Mouse (Mus musculus) cerebral cortex, adult 2 months (tissue): ENCODE data around the gene Aldh16a1.

Experiments
- WGBS: fragments of 180-500 bp; shearing (Covaris S2); methylation state at CpG from one replicate; pipeline ENCODE4 v1.1.7; 2018; 5-methylcytosine and 5-hydroxymethylcytosine counted together

Aldh16a1 gene

GRCm38 (mm10) chr7:45154096-45154992, at the start of gene Aldh16a1, which contains the start of gene Pih1d1:
Aldh16a1 (minus strand) TSS chr7:45154584.
Pih1d1 (plus strand) TSS chr7:45154303.
- 3% methylated on average over 69 of the region's 69 CpGs for WGBS

- 30% methylated on average over 10 of the region's 10 CpGs for WGBS
Observed at GRCm38 (mm10) chr7:45202654-45203053, 48.3 kb upstream of the Aldh16a1 start.

- 49% methylated on average over 11 of the region's 11 CpGs for WGBS
Observed at GRCm38 (mm10) chr7:45198961-45199360, 44.6 kb upstream of the Aldh16a1 start.

- WGBS: 14% methylated on average over 5 of the region's 5 CpGs
Observed at GRCm38 (mm10) chr7:45198435-45198834, 44.1 kb upstream of the Aldh16a1 start.

GRCm38 (mm10) chr7:45196994-45197393, 42.6 kb upstream of the Aldh16a1 start:
- 53% methylated on average over 5 of the region's 5 CpGs for WGBS

GRCm38 (mm10) chr7:45196176-45196535, 41.8 kb upstream of the Aldh16a1 start:
- 88% methylated on average over 4 of the region's 4 CpGs for WGBS

GRCm38 (mm10) chr7:45195341-45196175, 41.2 kb upstream of the Aldh16a1 start:
- 80% methylated on average over 13 of the region's 13 CpGs for WGBS

GRCm38 (mm10) chr7:45193871-45194785, 39.7 kb upstream of the Aldh16a1 start:
- 67% methylated on average over 17 of the region's 17 CpGs for WGBS

- WGBS: 55% methylated on average over 5 of the region's 5 CpGs
Observed at GRCm38 (mm10) chr7:45193406-45193805, 39.0 kb upstream of the Aldh16a1 start.

- WGBS: 82% methylated on average over 7 of the region's 7 CpGs
Observed at GRCm38 (mm10) chr7:45192585-45193310, 38.4 kb upstream of the Aldh16a1 start.

- 42% methylated on average over 8 of the region's 8 CpGs for WGBS
Observed at GRCm38 (mm10) chr7:45191803-45192363, 37.5 kb upstream of the Aldh16a1 start.

GRCm38 (mm10) chr7:45191161-45191560, 36.8 kb upstream of the Aldh16a1 start:
- WGBS: 70% methylated on average over 2 of the region's 2 CpGs

- 57% methylated on average over 6 of the region's 6 CpGs for WGBS
Observed at GRCm38 (mm10) chr7:45190186-45190585, 35.8 kb upstream of the Aldh16a1 start.

GRCm38 (mm10) chr7:45189600-45189999, 35.2 kb upstream of the Aldh16a1 start:
- 36% methylated on average over 16 of the region's 16 CpGs for WGBS

- WGBS: 70% methylated on average over 7 of the region's 7 CpGs
Observed at GRCm38 (mm10) chr7:45185921-45186320, 31.5 kb upstream of the Aldh16a1 start.

GRCm38 (mm10) chr7:45183672-45184071, 29.3 kb upstream of the Aldh16a1 start:
- 79% methylated on average over 7 of the region's 7 CpGs for WGBS

- WGBS: 12% methylated on average over 11 of the region's 11 CpGs
Observed at GRCm38 (mm10) chr7:45182606-45183005, 28.2 kb upstream of the Aldh16a1 start.

GRCm38 (mm10) chr7:45182199-45182601, 27.8 kb upstream of the Aldh16a1 start:
- WGBS: under 1% methylated on average over 34 of the region's 34 CpGs

GRCm38 (mm10) chr7:45181540-45181939, 27.2 kb upstream of the Aldh16a1 start:
- WGBS: 3% methylated on average over 35 of the region's 35 CpGs

- 21% methylated on average over 20 of the region's 20 CpGs for WGBS
Observed at GRCm38 (mm10) chr7:45180896-45181477, 26.6 kb upstream of the Aldh16a1 start, which contains the start of gene Pth2. Pth2 (plus strand) TSS chr7:45180995.
